Mouse (Mus musculus): ENCODE data around the gene Aldh1b1.

Aldh1b1 gene

GRCm38 (mm10) chr4:45786674-45787073 is 12.1 kb upstream of the Aldh1b1 start:
- DNase-seq = no peak

- no peak for DNase-seq
These were observed 10.3 kb upstream of the Aldh1b1 start for GRCm38 (mm10) chr4:45788446-45789081.

- DNase-seq = peak; percentile 52
These were observed 9.4 kb upstream of the Aldh1b1 start for GRCm38 (mm10) chr4:45789263-45789958.

- DNase-seq = no peak
These were observed 8.8 kb upstream of the Aldh1b1 start for GRCm38 (mm10) chr4:45790018-45790417.

GRCm38 (mm10) chr4:45795191-45795811 is 3.5 kb upstream of the Aldh1b1 start:
- DNase-seq = no peak

- no peak for DNase-seq
These were observed 2.1 kb upstream of the Aldh1b1 start for GRCm38 (mm10) chr4:45796760-45797159.

GRCm38 (mm10) chr4:45799956-45800537 is 1.2 kb downstream of the Aldh1b1 start:
- no peak for DNase-seq

GRCm38 (mm10) chr4:45802900-45803299 is 4.1 kb downstream of the Aldh1b1 start:
- no peak for DNase-seq

GRCm38 (mm10) chr4:45808034-45808433 is 9.2 kb downstream of the Aldh1b1 start:
- no peak for DNase-seq

GRCm38 (mm10) chr4:45811250-45811649 is 12.4 kb downstream of the Aldh1b1 start:
- no peak for DNase-seq

GRCm38 (mm10) chr4:45815542-45815941 is 16.7 kb downstream of the Aldh1b1 start:
- peak; percentile 77 for DNase-seq

GRCm38 (mm10) chr4:45818814-45819207 is 20.0 kb downstream of the Aldh1b1 start:
- no peak for DNase-seq

GRCm38 (mm10) chr4:45819208-45819931 is 20.5 kb downstream of the Aldh1b1 start:
- DNase-seq = peak; percentile 48

- DNase-seq = peak; percentile 92
These were observed 21.4 kb downstream of the Aldh1b1 start for GRCm38 (mm10) chr4:45820074-45820830.

GRCm38 (mm10) chr4:45821995-45822394 is 23.2 kb downstream of the Aldh1b1 start:
- no peak for DNase-seq

- DNase-seq = no peak
These were observed 24.2 kb downstream of the Aldh1b1 start for GRCm38 (mm10) chr4:45822781-45823575.

- DNase-seq = no peak
These were observed 25.4 kb downstream of the Aldh1b1 start for GRCm38 (mm10) chr4:45824049-45824760.

- no peak for DNase-seq
These were observed 26.1 kb downstream of the Aldh1b1 start for GRCm38 (mm10) chr4:45824761-45825556.

- peak; percentile 49 for DNase-seq
These were observed 27.6 kb downstream of the Aldh1b1 start, which contains the start of gene Igfbpl1 for GRCm38 (mm10) chr4:45826275-45827040. Gene Igfbpl1 (minus strand): TSS chr4:45826923.
